22 mouse cellular contexts compared by ENCODE assay signal in the genomic region with DNA sequence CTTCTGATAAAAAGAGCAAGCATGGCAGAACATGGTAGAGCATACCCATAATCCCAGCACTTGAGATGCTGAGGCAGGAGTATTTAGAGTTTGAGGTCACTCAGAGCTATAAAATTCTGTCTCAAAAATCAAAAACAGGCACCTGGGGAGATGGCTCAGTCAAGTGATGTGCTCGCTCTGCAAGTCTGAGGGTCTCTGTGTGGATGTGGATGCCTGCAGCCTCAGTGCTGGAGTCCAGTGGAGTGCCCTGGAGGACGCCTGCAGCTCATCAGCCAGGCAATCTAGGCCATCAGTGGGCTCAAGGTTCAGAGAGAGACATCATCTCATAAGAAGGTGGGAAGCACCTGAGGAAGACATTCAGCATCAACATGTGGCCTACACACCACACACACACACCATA.
"Had no signal": no experiment of that assay in that cellular context is flagged by ENCODE, and none has a peak within 500 bp of the region (broad histone marks: within the 10 kb centered on the region; RNA-seq: fewer than 3 reads in every experiment).

No protein-coding gene starts in this region.

- H3K4me1 ChIP-seq: hindbrain, embryonic 13.5 days; hindbrain, embryonic 15.5 days; kidney, embryonic 15.5 days; limb, embryonic 12.5 days had no signal

- H3K4me3 ChIP-seq: gastrocnemius, adult 2 months; heart, adult 2 months; heart, embryonic 13.5 days; heart, embryonic 15.5 days; hindbrain, embryonic 13.5 days; hindbrain, embryonic 15.5 days; kidney, embryonic 15.5 days; left cerebral cortex, adult 2 months; limb, embryonic 10.5 days; limb, embryonic 12.5 days had no signal

- DNase-seq: gastrocnemius, adult 2 months; gastrocnemius, postnatal 14 days; gastrocnemius, postnatal 36 days; heart, adult 11 months; heart, adult 2 months; heart, postnatal 10 days; kidney, adult 11 months; kidney, adult 2 months; kidney, adult 9 months; kidney, postnatal 14 days; kidney, postnatal 36 days; liver had no signal

- H3K27ac ChIP-seq: gastrocnemius, adult 2 months; heart, adult 2 months; heart, embryonic 15.5 days; hindbrain, embryonic 13.5 days; hindbrain, embryonic 15.5 days; hindbrain, postnatal 0 days; kidney, embryonic 15.5 days; kidney, postnatal 0 days; left cerebral cortex, adult 2 months; limb, embryonic 10.5 days; limb, embryonic 12.5 days had no signal

- H3K27me3 ChIP-seq: heart, embryonic 15.5 days; hindbrain, embryonic 13.5 days; hindbrain, embryonic 15.5 days; kidney, embryonic 15.5 days; limb, embryonic 12.5 days had no signal

- H3K36me3 ChIP-seq: heart, embryonic 13.5 days; heart, embryonic 15.5 days; hindbrain, embryonic 13.5 days; hindbrain, embryonic 15.5 days; kidney, embryonic 15.5 days; limb, embryonic 10.5 days; limb, embryonic 12.5 days had no signal
